Mouse (Mus musculus): ENCODE data around the gene Calm3.

Gene Calm3

DNA sequence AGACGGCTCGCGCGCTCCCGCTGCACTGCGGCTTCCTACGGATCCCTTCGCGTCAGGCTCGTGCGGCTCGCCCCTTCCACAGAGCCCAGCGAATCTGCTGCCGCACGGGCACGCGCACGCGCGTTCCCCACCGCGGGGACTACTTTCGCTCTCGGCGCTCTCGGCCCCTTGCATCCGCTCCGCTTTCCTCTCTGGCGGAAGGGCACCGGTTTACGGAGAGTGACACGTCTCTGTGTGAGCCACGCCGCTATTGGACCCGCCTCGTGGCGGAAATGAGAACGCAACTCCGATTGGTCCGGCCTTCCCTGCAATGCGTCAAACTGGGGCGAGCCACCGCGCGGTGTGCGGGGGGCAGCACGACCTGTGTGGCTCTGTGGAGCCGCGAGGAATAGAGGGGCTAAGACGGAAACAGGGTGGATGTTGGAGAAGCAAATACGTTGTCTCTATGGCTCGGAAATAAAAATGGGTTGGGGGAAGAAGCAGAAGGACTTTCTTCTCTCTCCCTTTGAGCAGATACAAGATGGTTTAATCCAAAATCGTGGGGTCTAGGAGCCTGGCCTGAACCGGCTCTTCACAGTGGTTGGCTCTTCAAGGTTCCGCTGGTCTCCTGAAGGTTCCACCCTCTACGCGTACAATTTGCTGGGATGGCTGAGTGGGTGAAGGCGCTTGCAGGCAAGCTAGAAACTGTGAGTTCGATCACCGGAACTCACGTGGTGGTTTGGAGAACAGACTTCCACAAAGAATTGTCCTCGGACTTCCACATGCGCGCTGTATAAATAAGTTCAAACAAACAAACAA is at the start of gene Calm3:
TSS of gene Calm3 (minus strand) at position 78 of the 798 bp plus-strand sequence.
- peak; percentile 51; the same call in 1 of the 2 replicates for TF ChIP-seq GATA4 (IDR thresholded peaks at IDR 0.05; ENCODE audit: insufficient replicate concordance, low read length)

- no peak for TF ChIP-seq GATA4 (IDR thresholded peaks at IDR 0.05; ENCODE audit: insufficient replicate concordance, low read length)
These were observed 47.2 kb upstream of the Calm3 start for GRCm38 (mm10) chr7:16971160-16971559.

- no peak for TF ChIP-seq GATA4 (IDR thresholded peaks at IDR 0.05; ENCODE audit: insufficient replicate concordance, low read length)
These were observed 44.5 kb upstream of the Calm3 start for GRCm38 (mm10) chr7:16968414-16968813.

- TF ChIP-seq GATA4 (IDR thresholded peaks at IDR 0.05; ENCODE audit: insufficient replicate concordance, low read length) = no peak
These were observed 37.8 kb upstream of the Calm3 start for GRCm38 (mm10) chr7:16961678-16962077.

DNA sequence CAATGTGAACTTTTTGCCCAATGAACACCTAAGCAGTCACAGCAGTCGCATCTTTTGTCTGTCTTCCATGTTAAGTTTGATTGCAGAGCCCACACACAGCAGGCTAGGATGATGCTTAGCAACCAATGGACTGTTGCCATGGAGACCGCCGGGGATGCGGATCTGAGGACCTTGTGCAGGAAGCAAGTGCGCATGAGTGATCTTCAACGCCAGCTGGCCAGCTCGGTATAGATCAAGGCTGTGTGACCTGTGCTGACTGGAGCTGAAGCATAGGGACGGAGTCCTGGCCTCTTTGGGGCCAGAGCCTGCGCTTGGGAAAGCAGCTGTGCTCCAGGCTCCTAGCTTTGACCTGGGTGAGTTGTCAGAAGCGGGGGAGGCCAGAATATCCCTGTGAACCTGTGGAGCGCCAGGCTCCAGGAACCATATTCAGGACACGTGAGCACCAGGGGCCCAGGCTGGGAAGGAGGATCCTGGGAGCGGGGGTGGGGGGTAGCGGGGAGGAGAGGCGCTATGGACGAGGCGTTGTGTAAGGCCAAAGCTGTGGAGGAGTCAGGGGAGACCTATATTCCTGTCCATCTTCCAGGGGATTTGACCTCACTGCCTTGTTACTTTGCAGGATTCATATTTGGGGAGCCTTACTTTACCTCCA is 35.7 kb upstream of the Calm3 start, which contains the start of gene Pnmal1:
TSS of gene Pnmal1 (plus strand) at position 141 of the 649 bp plus-strand sequence.
- no peak for TF ChIP-seq GATA4 (IDR thresholded peaks at IDR 0.05; ENCODE audit: insufficient replicate concordance, low read length)

DNA sequence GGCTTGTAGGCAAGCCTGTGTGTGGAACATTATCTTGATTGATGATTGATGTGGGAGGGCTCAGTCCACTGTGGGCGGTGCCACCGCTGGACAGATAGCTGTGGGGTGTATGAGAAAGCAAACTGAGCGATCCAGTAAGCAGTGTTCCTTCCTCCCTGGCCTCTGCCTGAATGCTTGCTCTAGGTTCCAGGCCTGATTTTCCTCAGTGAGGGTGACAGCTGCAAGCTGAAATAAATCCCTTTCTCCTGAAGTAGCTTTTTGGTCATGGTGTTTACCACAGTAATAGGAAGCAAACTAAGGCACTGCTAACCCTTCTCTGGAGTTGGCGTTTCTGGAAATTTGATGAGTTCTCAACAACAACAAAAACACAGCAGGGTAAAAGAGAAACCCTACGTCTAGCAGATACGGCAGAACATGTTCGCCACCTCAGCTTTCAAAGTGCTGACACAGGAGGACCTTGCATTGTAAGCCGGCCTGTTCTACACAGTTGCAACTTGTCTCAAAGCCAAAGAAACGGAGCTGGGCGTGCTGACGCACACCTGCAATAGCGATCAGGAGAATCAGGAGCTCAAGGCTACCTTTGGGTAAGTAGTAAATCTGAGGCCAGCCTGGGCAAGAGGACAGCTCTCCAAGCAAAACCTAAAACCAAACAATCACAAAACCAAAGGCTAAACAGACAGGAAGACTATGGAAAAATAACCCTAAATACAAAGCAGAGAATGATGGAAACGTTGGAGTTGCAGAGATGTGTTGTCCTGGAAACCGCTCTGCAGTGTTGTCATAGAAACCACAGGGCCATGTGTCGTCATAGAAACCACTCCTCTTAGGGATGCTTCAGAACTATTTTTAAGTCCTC is 32.7 kb upstream of the Calm3 start:
- no peak for TF ChIP-seq GATA4 (IDR thresholded peaks at IDR 0.05; ENCODE audit: insufficient replicate concordance, low read length)

GRCm38 (mm10) chr7:16955712-16956111 is 31.8 kb upstream of the Calm3 start:
- TF ChIP-seq GATA4 (IDR thresholded peaks at IDR 0.05; ENCODE audit: insufficient replicate concordance, low read length) = no peak

DNA sequence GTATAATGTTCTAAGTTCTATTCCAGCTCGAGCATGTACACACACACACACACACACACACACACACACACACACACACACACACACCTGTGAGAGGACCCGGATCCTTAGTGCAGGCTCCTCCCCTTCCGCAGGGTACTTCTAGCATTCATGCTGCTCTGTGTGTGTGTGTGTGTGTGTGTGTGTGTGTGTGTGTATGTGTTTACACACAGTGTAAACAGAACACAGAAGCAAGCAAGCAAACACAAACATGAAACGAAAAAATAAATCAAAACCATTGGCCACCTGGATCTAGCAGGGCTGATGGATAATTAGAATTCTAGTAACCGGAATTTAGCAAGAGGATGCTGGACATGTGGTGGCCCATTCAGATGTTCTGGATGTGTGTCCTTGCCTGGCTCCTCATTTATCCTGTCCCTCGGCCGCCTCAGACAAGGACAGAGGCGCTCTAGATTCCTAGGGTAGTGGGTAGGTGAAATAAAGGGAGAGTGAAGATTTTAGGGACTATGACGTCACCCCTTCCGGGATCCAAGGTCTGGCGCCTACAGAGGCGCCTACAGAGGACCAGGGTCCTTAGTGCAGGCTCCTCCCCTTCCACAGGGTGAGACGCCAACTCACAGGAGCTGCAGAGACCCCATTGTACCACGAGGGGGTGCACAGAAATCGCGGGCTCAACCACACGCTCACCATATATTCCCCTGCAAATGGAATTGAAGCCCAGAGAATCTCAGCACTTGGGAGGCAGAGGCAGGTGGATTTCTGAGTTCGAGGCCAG is 27.1 kb upstream of the Calm3 start:
- TF ChIP-seq GATA4 (IDR thresholded peaks at IDR 0.05; ENCODE audit: insufficient replicate concordance, low read length) = no peak

- TF ChIP-seq GATA4 (IDR thresholded peaks at IDR 0.05; ENCODE audit: insufficient replicate concordance, low read length) = no peak
These were observed 26.3 kb upstream of the Calm3 start for GRCm38 (mm10) chr7:16949908-16950841.

DNA sequence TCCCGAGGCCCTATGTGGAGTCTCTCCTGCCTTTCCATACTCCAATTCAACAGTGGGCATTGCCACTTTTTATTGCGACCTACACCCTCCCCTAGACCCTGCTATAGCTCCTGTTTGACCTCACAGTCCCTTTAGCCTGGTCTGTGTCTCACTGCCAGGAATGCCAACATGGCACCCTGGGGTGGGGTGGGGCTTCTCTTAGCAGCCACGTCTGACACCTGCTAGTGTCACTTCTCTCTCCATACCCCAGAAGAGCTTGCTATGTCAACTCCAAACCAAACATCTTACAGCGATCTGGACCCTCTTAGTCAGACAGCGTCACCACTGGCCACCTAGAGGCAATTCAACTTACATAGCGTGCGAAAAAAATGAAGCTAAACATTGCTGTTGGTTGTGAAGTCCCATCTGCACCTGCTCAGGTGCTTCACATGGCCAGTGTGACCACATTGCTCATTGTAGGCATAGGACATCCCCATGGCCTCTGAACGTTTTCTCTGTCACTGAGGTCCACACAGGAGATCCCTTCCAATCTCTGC is 25.1 kb upstream of the Calm3 start:
- no peak for TF ChIP-seq GATA4 (IDR thresholded peaks at IDR 0.05; ENCODE audit: insufficient replicate concordance, low read length)

DNA sequence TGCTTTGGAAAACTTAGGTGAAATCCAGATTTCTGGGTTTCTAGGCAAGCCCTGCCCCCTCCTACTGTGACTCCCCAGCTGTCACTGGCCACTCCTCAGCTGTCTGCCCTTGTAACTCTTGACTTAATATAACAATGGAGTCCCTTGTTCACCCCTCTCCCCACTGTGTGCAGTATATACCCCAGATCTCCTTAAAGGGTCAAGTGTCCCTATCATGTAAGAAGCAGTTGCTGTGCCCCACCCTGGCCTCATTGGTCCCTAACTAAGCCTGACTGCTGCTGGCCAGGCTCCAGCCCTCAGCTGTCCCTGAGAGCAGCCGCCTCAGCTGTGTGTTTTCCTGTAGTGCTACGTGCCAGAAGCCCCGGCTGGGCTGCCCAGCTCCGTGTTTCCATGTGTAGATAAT is 24.0 kb upstream of the Calm3 start:
- no peak for TF ChIP-seq GATA4 (IDR thresholded peaks at IDR 0.05; ENCODE audit: insufficient replicate concordance, low read length)

GRCm38 (mm10) chr7:16947349-16947895 is 23.5 kb upstream of the Calm3 start:
- TF ChIP-seq GATA4 (IDR thresholded peaks at IDR 0.05; ENCODE audit: insufficient replicate concordance, low read length) = no peak

All from liver, adult (tissue).